Comparison of ENCODE assay signal across 1 mouse cellular context in genomic region chr16:23109350-23110280, GRCm38 (mm10).
TF ChIP-seq lines count a peak whose summit lies in the region.

No protein-coding gene starts in this region.

TF ChIP-seq in MEL, 35 proteins besides CTCF, POLR2A, EP300 and RAD21 (continued from another document):
- TF ChIP-seq HCFC1 (IDR thresholded peaks at IDR 0.05; ENCODE audit: low read depth, low read length), result no peak
- TF ChIP-seq ZMIZ1 (IDR thresholded peaks at IDR 0.05; ENCODE audit: low read depth, low read length), result no peak
- no peak; the same call in 1 of the 2 replicates for TF ChIP-seq TBP (IDR thresholded peaks at IDR 0.05; ENCODE audit: low read depth, low read length)
